Mouse (Mus musculus) heart, adult 11 months (tissue): ENCODE measurements at regions not wholly inside any gene's neighbourhood (a gene's known extent, or its start where the extent isn't known, plus 50 kb on each side); places are given as distances from the start of the nearest gene placed in this dataset.

Experiments
- DNase-seq: peaks from one replicate; pipeline ENCODE4 v3.0.0; 2022

DNA sequence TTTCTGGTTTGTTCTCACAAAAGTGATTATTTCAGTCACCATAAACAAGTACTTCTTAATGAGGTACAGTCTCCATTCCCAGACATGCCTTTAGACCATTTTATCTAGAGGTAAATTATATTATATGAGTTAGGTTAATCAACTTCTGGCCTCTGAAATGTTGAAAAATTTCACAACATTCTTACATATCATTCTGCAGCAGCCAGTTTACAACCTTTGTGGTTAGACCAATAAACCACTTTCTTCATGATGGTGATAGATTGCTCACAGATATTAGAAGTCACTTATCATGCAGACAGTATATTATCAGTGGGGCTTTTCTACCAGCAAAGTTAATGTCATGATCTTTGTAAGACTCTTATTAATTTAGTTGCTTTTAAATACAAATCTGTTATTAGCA lies 503.5 kb downstream of the Nap1l3 start:
- no peak for DNase-seq

DNA sequence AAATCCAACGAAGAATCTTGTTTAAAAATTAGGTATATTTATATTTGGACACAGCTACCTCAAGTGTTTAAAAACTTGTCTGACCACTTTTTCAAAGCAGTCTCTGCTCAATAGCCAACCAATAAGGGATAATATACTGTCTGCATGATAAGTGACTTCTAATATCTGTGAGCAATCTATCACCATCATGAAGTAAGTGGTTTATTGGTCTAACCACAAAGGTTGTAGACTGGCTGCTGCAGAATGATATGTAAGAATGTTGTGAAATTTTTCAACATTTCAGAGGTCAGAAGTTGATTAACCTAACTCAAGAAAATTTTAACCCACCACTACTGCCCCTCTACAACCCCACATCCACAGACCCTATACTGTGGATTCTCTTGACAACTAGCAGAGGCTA lies 504.0 kb downstream of the Nap1l3 start:
- peak; percentile 7 for DNase-seq
